Mouse (Mus musculus): ENCODE results near the gene Kmt2e. TPM values are rescaled to one million over a fixed set of nuclear protein-coding genes. Genes with fewer than 3 reads are reported as not detected.

Gene Kmt2e
- polyA plus RNA-seq, 1 experiment from 2014 or later = 45.4 TPM

GRCm38 (mm10) chr5:23412247-23412948, 21.8 kb upstream of the Kmt2e start:
- Histone ChIP-seq H3K4me2 (no peak overlapping the region), H3K9me3 (replicated peaks) (no peaks in the 10 kb centered on the region), H3K4me3 (no peak overlapping the region), H3K27ac (no peak overlapping the region), H3K9ac (no peak overlapping the region), H3K36me3 (peaks cover 44% of the 10 kb centered on the region), H3K27me3 (replicated peaks) (no peaks in the 10 kb centered on the region), H3K4me1 (peaks cover 59% of the 10 kb centered on the region)
- 61% methylated on average over 5 of the region's 5 CpGs for WGBS (ENCODE audit: insufficient replicate concordance)
- no peak for ATAC-seq

- no peak overlapping the region for H3K27ac ChIP-seq
- no peak overlapping the region for H3K4me3 ChIP-seq
- H3K4me2 ChIP-seq = no peak overlapping the region
- WGBS (ENCODE audit: insufficient replicate concordance) = 72% methylated on average over 4 of the region's 4 CpGs
- ATAC-seq = no peak
- peaks cover 44% of the 10 kb centered on the region for H3K36me3 ChIP-seq
- peaks cover 65% of the 10 kb centered on the region for H3K4me1 ChIP-seq
- no peaks in the 10 kb centered on the region for H3K27me3 ChIP-seq (replicated peaks)
- H3K9me3 ChIP-seq (replicated peaks) = no peaks in the 10 kb centered on the region
- H3K9ac ChIP-seq = no peak overlapping the region
Measured at GRCm38 (mm10) chr5:23413058-23413457, 21.2 kb upstream of the Kmt2e start.

- Histone ChIP-seq H3K27ac (no peak overlapping the region), H3K9ac (no peak overlapping the region), H3K4me3 (no peak overlapping the region), H3K9me3 (replicated peaks) (no peaks in the 10 kb centered on the region), H3K36me3 (peaks cover 44% of the 10 kb centered on the region), H3K27me3 (replicated peaks) (no peaks in the 10 kb centered on the region), H3K4me2 (no peak overlapping the region), H3K4me1 (peaks cover 68% of the 10 kb centered on the region)
- ATAC-seq = no peak
- WGBS (ENCODE audit: insufficient replicate concordance) = 77% methylated on average over 12 of the region's 12 CpGs
Measured at GRCm38 (mm10) chr5:23413575-23414470, 20.4 kb upstream of the Kmt2e start.

GRCm38 (mm10) chr5:23414490-23415126, 19.6 kb upstream of the Kmt2e start:
- H3K9ac ChIP-seq = no peak overlapping the region
- H3K4me2 ChIP-seq = no peak overlapping the region
- no peak for ATAC-seq
- peaks cover 75% of the 10 kb centered on the region for H3K4me1 ChIP-seq
- no peaks in the 10 kb centered on the region for H3K9me3 ChIP-seq (replicated peaks)
- no peaks in the 10 kb centered on the region for H3K27me3 ChIP-seq (replicated peaks)
- 59% methylated on average over 4 of the region's 4 CpGs for WGBS (ENCODE audit: insufficient replicate concordance)
- H3K4me3 ChIP-seq = no peak overlapping the region
- peaks cover 40% of the 10 kb centered on the region for H3K36me3 ChIP-seq
- H3K27ac ChIP-seq = no peak overlapping the region

DNA sequence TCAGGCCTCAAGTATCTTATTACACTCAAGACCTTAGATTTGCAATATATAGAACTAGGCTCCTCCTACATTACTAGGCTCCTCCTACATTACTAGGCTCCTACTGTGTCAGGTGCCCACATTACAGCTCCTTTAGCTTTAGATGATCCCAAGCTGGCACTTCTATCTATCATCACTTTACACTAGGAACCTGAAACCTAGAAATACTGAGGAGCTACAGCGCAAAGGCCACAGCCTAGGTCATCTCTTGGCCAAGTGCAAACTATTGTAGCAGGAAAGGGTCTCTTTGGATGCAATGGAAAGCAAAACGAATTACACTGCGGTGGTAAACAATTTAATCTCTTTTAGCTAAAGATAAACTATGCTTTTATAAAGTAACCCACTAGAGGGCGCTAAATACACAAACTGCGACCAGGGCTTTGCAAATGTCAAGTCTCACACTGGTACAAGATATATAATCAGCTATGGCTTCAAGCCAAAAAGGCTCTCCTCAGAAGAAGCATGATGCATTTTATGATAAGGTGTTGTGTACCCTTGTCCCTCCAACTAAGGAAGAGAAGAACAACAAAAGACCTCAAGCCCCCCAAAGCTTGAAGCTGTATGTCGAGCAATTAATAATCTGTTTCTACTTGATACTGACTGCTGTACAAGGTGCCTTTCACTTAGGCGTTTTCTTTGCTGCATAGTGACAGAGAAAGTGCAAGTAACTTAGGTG, 18.5 kb upstream of the Kmt2e start:
- Histone ChIP-seq H3K27ac (peak overlapping the region; percentile 64), H3K4me1 (peaks cover 87% of the 10 kb centered on the region), H3K9me3 (replicated peaks) (no peaks in the 10 kb centered on the region), H3K4me3 (no peak overlapping the region), H3K9ac (no peak overlapping the region), H3K4me2 (peak overlapping the region; percentile 33), H3K36me3 (peaks cover 29% of the 10 kb centered on the region), H3K27me3 (replicated peaks) (no peaks in the 10 kb centered on the region)
- peak; percentile 38 for ATAC-seq
- WGBS (ENCODE audit: insufficient replicate concordance) = 25% methylated on average over 7 of the region's 7 CpGs

DNA sequence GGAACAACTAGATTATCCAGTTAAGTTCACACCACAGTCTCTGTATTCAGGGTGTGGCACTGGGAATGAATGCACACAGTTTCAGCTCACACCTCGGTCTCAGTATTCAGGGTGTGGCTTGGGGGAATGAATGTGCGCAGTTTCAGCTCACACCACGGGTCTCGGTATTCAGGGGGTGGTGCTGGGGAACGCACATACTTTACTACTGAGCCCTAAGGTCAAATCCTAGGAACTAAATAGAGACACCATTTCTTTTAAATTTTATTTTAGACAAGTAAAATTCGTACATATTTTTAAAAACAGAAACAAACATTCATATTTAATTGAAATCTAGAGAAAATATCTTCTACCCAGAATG, 18.0 kb upstream of the Kmt2e start:
- WGBS (ENCODE audit: insufficient replicate concordance) = 43% methylated on average over 6 of the region's 6 CpGs
- H3K27ac ChIP-seq = peak overlapping the region; percentile 64
- no peak overlapping the region for H3K9ac ChIP-seq
- no peak overlapping the region for H3K4me3 ChIP-seq
- peak; percentile 53; the same call in 1 of the 2 replicates for ATAC-seq
- H3K9me3 ChIP-seq (replicated peaks) = no peaks in the 10 kb centered on the region
- peaks cover 85% of the 10 kb centered on the region for H3K4me1 ChIP-seq
- peaks cover 23% of the 10 kb centered on the region for H3K36me3 ChIP-seq
- peak overlapping the region; percentile 33 for H3K4me2 ChIP-seq
- no peaks in the 10 kb centered on the region for H3K27me3 ChIP-seq (replicated peaks)

- H3K9ac ChIP-seq = peak overlapping the region; percentile 80
- no peak for ATAC-seq
- peaks cover 77% of the 10 kb centered on the region for H3K4me1 ChIP-seq
- no peaks in the 10 kb centered on the region for H3K9me3 ChIP-seq (replicated peaks)
- WGBS (ENCODE audit: insufficient replicate concordance) = 25% methylated on average over 2 of the region's 2 CpGs
- peaks cover 21% of the 10 kb centered on the region for H3K36me3 ChIP-seq
- peak overlapping the region; percentile 78 for H3K4me2 ChIP-seq
- H3K27ac ChIP-seq = peak overlapping the region; percentile 90
- H3K4me3 ChIP-seq = peak overlapping the region; percentile 76
- no peaks in the 10 kb centered on the region for H3K27me3 ChIP-seq (replicated peaks)
Measured at GRCm38 (mm10) chr5:23417716-23418115, 16.5 kb upstream of the Kmt2e start.

- no peaks in the 10 kb centered on the region for H3K9me3 ChIP-seq (replicated peaks)
- H3K36me3 ChIP-seq = peaks cover 23% of the 10 kb centered on the region
- WGBS (ENCODE audit: insufficient replicate concordance) = under 1% methylated on average over 40 of the region's 40 CpGs
- ATAC-seq = peak; percentile 94
- no peaks in the 10 kb centered on the region for H3K27me3 ChIP-seq (replicated peaks)
- peak overlapping the region; percentile 78 for H3K4me2 ChIP-seq
- H3K4me3 ChIP-seq = peak overlapping the region; percentile 76
- peak overlapping the region; percentile 80 for H3K9ac ChIP-seq
- H3K4me1 ChIP-seq = peaks cover 76% of the 10 kb centered on the region
- peak overlapping the region; percentile 90 for H3K27ac ChIP-seq
Measured at GRCm38 (mm10) chr5:23418147-23418781, 16.0 kb upstream of the Kmt2e start.

- ATAC-seq = no peak
- Histone ChIP-seq H3K9ac (peak overlapping the region; percentile 80), H3K4me2 (peak overlapping the region; percentile 78), H3K4me3 (peak overlapping the region; percentile 76), H3K27me3 (replicated peaks) (no peaks in the 10 kb centered on the region), H3K27ac (peak overlapping the region; percentile 90), H3K9me3 (replicated peaks) (no peaks in the 10 kb centered on the region), H3K36me3 (peaks cover 30% of the 10 kb centered on the region), H3K4me1 (peaks cover 72% of the 10 kb centered on the region)
- 9% methylated on average over 18 of the region's 18 CpGs for WGBS (ENCODE audit: insufficient replicate concordance)
Measured at GRCm38 (mm10) chr5:23418797-23419595, 15.2 kb upstream of the Kmt2e start.

DNA sequence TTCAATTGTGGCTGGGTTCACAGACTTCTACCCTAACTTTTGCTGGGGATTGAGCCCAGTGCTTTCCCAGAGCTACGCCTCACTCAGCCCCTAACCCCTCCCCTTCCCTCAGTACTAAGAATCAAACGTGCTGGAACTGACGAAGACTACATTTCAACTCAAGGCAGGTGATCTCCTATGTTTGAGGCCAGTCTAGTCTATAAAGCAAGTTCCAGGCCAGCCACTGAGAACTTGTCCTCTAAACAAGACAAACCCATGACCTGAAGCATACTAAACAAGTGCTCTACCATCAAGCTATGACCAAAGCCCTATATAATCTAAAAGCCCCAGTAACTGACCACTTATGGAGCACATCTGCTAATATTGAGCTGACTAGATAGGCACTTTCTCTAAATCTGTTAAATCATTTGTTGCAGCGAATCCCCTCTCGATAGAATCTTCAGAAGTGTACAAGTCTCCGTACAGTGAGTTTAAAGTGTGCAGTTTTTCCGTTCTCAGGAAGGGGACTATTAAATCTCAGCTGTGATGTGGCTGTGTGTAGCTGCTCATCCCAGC, 14.5 kb upstream of the Kmt2e start:
- ATAC-seq = no peak
- WGBS (ENCODE audit: insufficient replicate concordance) = 46% methylated on average over 7 of the region's 7 CpGs
- H3K9ac ChIP-seq = no peak overlapping the region

More for the DNA sequence above, 14.5 kb upstream of the Kmt2e start:
- peak overlapping the region; percentile 76 for H3K4me3 ChIP-seq
- no peaks in the 10 kb centered on the region for H3K9me3 ChIP-seq (replicated peaks)
- H3K27ac ChIP-seq = 0 out of 2 replicates have a peak overlapping the region, but pooled peaks have one; percentile 43
- H3K36me3 ChIP-seq = peaks cover 37% of the 10 kb centered on the region
- H3K4me2 ChIP-seq = peak overlapping the region; percentile 78
- peaks cover 72% of the 10 kb centered on the region for H3K4me1 ChIP-seq
- H3K27me3 ChIP-seq (replicated peaks) = no peaks in the 10 kb centered on the region

All from liver, embryonic 12.5 days (tissue).